Mouse (Mus musculus): ENCODE data around the gene Atf5. TPM values are rescaled to one million over a fixed set of nuclear protein-coding genes. Genes with fewer than 3 reads are reported as not detected.
A peak's percentile ranks its signal among the peaks of the same experiment; 100 is the strongest.

Gene Atf5
- total RNA-seq (2021), result 10 to 100 TPM; 50.4 to 51.3 TPM

- DNase-seq, result peak; percentile 82 to 83
- intact Hi-C loops (cut with DNase I), result loop anchor here (2.0 kb wide), 2 partner anchors 32 to 68 kb away; partner anchors contain the start of genes Akt1s1, Tbc1d17 and Vrk3
Measured at GRCm38 (mm10) chr7:44816470-44817021, at the start of gene Atf5. Gene Atf5 (minus strand): TSS chr7:44816658.

GRCm38 (mm10) chr7:44864595-44865542 lies 48.4 kb upstream of the Atf5 start:
- intact Hi-C loops (cut with DNase I), result no loop called here
- DNase-seq, result no peak

- intact Hi-C loops (cut with DNase I), result no loop called here
- no peak for DNase-seq
Measured at GRCm38 (mm10) chr7:44863982-44864494, 47.6 kb upstream of the Atf5 start.

DNA sequence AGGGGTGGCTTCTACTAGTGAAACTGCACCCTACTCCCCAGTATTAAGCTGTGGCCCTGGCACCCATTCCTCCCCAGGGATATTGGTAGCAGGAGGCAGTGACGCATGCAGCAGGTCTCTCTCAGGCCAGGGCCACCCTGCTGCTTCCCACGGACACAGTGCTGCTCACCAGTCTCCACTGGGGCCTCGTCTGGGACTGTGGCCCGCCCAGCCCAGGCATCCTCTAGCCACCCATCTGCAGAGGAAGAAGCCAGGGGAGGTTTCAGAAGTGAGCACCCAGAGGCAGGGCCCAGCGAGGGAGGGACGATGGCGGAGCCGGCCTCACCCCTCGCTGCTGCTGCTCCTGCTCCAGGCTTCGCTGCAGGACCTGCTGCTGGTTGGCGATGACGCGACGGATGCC lies 46.8 kb upstream of the Atf5 start:
- intact Hi-C loops (cut with DNase I), result no loop called here
- no peak for DNase-seq

DNA sequence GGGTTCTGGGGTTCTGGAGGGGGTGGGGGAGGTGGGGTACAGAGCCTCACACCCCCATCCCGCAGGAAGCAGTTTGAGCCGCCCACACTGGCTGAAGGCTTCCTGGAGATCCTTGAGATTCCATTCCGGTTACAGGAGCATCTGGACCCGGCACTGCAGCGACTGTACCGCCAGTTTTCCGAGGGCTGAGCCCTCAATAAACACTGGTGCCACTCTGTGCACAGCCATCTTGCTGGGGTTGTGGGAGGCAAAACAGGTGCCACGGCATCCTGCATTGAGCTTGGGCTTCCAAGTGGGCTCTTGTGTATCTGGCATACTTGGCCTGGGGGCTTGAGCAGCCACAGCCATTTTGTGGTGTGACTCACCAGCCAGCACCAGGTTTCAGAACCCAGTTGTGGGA lies 46.0 kb upstream of the Atf5 start:
- no peak for DNase-seq
- intact Hi-C loops (cut with DNase I), result no loop called here

DNA sequence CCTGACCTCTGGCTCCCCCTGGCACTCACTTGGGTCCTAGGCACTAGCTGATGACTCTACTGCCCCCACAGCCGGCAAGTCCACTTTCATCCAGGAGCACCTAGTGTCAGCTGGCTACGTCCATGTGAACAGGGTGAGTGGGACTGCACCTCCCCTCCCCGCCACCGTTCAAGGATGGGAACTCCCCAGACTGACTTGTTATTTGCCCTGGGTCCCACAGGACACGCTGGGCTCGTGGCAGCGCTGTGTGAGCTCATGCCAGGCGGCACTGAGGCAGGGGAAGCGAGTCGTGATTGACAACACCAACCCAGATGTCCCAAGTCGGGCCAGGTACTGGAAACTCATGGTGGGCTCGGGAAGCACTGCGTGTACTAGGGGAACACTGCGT lies 45.0 kb upstream of the Atf5 start:
- no peak for DNase-seq
- intact Hi-C loops (cut with DNase I), result no loop called here

GRCm38 (mm10) chr7:44860576-44861428 lies 44.3 kb upstream of the Atf5 start:
- intact Hi-C loops (cut with DNase I), result no loop called here
- peak; percentile 75 to 87 for DNase-seq

GRCm38 (mm10) chr7:44859896-44860295 lies 43.4 kb upstream of the Atf5 start:
- intact Hi-C loops (cut with DNase I), result no loop called here
- no peak for DNase-seq

DNA sequence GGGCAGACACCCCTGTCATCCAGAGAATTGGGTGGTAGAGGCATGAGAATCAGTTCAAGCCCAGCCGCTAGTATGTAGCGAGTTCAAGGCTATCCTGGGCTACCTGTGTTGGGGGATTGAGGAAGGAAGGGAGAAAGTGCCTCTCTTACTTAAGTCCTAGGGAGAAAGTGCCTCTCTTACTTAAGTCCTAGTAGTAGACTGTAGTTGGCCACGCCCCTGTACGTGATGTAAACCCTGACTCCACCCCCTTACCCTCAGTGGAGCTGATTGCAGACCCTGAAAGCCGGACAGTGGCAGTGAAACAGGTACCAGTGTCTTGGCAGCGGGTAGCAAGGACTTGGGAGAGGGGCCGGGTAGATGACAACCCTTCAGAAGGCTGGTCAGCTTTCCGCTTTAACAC lies 41.4 kb upstream of the Atf5 start:
- intact Hi-C loops (cut with DNase I), result no loop called here

DNA sequence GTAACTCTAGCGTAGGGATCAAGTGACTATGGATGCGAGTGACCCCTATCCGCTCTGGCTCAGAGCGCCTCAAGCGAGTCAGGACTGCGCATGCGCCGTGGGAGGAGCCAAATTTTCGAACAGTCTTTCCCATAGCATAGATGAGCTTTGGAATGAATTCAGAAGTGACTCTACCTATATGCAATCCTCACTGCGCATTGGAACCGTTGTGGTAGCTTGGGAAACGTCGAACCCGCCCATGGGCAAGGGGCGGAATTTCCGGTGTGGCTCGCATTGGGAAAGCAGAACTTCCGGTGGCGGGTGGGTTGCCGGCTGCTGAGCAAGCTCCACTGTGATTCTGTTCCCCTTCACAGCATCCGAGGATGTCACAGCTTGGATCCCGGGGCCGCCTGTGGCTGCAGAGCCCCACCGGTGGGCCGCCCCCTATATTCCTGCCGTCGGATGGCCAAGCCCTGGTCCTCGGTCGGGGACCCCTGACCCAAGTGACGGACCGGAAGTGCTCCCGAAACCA lies 40.6 kb upstream of the Atf5 start, which contains the start of gene Pnkp:
Gene Pnkp (plus strand): TSS at position 98 of the 511 bp plus-strand sequence.
- DNase-seq, result peak; percentile 90 to 93
- intact Hi-C loops (cut with DNase I), result no loop called here

More for the DNA sequence above, 41.4 kb upstream of the Atf5 start:
- no peak for DNase-seq

DNA sequence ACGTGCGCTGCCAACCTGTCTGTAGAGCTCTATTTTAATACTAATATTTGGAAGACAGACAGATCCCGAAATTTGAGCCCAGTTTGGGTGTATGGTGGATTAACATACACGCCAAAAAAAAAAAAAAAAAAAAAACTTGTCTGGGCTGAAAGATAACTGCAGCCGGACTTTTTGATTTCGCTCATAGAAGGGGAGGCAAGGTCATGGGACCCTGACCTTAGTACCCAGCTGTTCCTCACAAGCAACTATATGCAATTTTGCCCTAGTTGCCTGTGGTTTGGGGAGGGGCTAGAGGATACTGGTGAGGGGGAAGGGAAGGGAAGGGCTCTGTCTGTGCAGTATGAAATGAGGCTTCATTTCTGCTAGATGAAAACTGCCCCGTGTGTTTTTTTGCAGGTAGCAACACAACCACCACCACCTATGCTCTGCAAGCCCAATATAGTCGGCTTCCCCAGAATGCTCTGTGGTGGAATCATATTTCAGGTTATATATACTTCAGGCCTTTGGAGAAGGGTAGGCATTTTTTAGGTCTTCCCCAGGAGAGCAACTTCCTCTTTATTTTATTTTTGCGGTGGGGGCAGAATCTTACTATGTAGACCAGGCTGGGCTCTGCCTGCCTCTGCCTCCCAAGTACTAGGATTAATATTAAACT lies 39.9 kb upstream of the Atf5 start:
- no peak for DNase-seq
- intact Hi-C loops (cut with DNase I), result no loop called here

GRCm38 (mm10) chr7:44855036-44855435 lies 38.6 kb upstream of the Atf5 start:
- intact Hi-C loops (cut with DNase I), result no loop called here

GRCm38 (mm10) chr7:44854356-44855031 lies 38.0 kb upstream of the Atf5 start:
- DNase-seq, result peak; percentile 91 to 92
- intact Hi-C loops (cut with DNase I), result no loop called here

More at GRCm38 (mm10) chr7:44855036-44855435, 38.6 kb upstream of the Atf5 start:
- no peak for DNase-seq

GRCm38 (mm10) chr7:44853596-44854355 lies 37.3 kb upstream of the Atf5 start:
- intact Hi-C loops (cut with DNase I), result no loop called here

GRCm38 (mm10) chr7:44853065-44853464 lies 36.6 kb upstream of the Atf5 start:
- DNase-seq, result no peak
- intact Hi-C loops (cut with DNase I), result no loop called here

More at GRCm38 (mm10) chr7:44853596-44854355, 37.3 kb upstream of the Atf5 start:
- DNase-seq, result no peak

- DNase-seq, result no peak
- intact Hi-C loops (cut with DNase I), result no loop called here
Measured at GRCm38 (mm10) chr7:44852259-44853027, 36.0 kb upstream of the Atf5 start.

DNA sequence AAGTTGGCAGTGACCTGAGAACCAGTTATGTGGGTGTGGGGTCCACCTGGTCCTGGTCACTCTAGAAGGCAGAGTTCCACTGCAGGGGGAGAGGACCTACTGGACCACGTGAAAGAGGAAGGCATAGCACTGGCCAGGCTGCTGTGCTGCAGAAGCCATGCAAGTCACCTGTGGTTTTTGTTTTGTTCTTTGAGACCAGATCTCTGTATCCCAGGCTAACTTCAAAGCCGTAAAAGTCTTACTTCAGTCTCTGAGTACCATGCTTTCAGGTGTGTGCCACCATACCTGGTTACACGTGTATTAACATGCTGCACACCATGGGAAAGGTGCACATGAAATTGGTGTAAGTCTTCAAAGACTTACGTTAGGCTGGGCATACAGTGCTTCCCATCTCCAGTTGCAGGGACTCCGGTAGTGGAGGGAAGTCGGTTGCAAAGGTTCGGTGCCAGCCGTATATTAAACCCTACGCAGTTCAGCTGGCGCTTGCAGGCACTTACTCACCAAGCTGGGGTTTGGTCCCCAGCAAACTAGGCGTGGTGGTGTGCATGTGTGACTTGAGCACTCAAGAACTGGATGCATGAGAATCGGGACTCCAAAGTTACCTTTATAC lies 35.3 kb upstream of the Atf5 start:
- no peak for DNase-seq
- intact Hi-C loops (cut with DNase I), result no loop called here

Measured in heart, postnatal 10 days (tissue).